Mouse (Mus musculus) CH12.LX (cell line): ENCODE results near the gene Catspere2. TPM values are rescaled to one million over a fixed set of nuclear protein-coding genes. Genes with fewer than 3 reads are reported as not detected.
"Not testable (repeated sequence)": the region's sequence is repeated elsewhere in the genome, so short reads cannot be mapped to it uniquely, and the experiment has no call there.

Source experiments
- DNase-seq: peaks from one replicate; pipeline ENCODE4 v3.0.0-alpha.2; 2013; ENCODE audit errors: extremely low read depth
- H3K27ac ChIP-seq: 2 replicates; pipeline ENCODE4 v1.5.1; 2012; ENCODE audit warnings: low read depth, mild to moderate bottlenecking, control low read depth, moderate library complexity; ENCODE audit not compliant: insufficient read depth
- H3K27me3 ChIP-seq: replicated peaks from 2 replicates; pipeline ENCODE3; 2012; ENCODE audit warnings: inconsistent platforms
- H3K36me3 ChIP-seq, 2 experiments: replicated peaks in 1 of 2; 2 replicates each; pipeline versions ENCODE3 to v1.6.1; 2012; ENCODE audit warnings: inconsistent platforms in 1 of 2, low read length in 1 of 2, mild to moderate bottlenecking in 1 of 2, mixed read lengths in 1 of 2, moderate library complexity in 1 of 2; ENCODE audit not compliant: control insufficient read depth in 1 of 2, insufficient read depth in 1 of 2
- H3K4me1 ChIP-seq, 2 experiments: 2 replicates each; pipeline ENCODE4 v1.6.1; 2012; ENCODE audit warnings: inconsistent platforms in 1 of 2, moderate library complexity in 1 of 2; ENCODE audit not compliant: insufficient read depth in 2 of 2, control insufficient read depth in 1 of 2
- H3K4me2 ChIP-seq: 2 replicates; pipeline ENCODE4 v1.6.1; 2012; ENCODE audit warnings: low read depth, mild to moderate bottlenecking, control low read depth; ENCODE audit not compliant: poor library complexity, insufficient read depth, severe bottlenecking
- H3K4me3 ChIP-seq, 3 experiments: fragments of 150-350 bp in 1 of 3; sonication (generic) in 1 of 3; replicated peaks in 1 of 3; 2 replicates each; pipeline versions ENCODE3 to v1.5.1; 2011 to 2012; ENCODE audit warnings: low read depth in 2 of 3, low read length in 2 of 3, mild to moderate bottlenecking in 2 of 3, moderate library complexity in 2 of 3, control low read depth in 1 of 3, improper control_type of control experiment in 1 of 3, inconsistent platforms in 1 of 3, mixed read lengths in 1 of 3; ENCODE audit not compliant: poor library complexity in 1 of 3
- H3K79me2 ChIP-seq: replicated peaks from 2 replicates; pipeline ENCODE4 v1.6.1; 2012; ENCODE audit warnings: mild to moderate bottlenecking, moderate library complexity; ENCODE audit not compliant: control insufficient read depth, poor library complexity, insufficient read depth, severe bottlenecking; ENCODE audit errors: extremely low read depth
- H3K9ac ChIP-seq: 2 replicates; pipeline ENCODE4 v1.6.1; 2012; ENCODE audit warnings: low read depth, mild to moderate bottlenecking, control low read depth, moderate library complexity; ENCODE audit not compliant: insufficient read depth
- H3K9me3 ChIP-seq: replicated peaks from 2 replicates; pipeline ENCODE3; 2012; ENCODE audit warnings: low read length, inconsistent platforms, mixed read lengths
- CTCF ChIP-seq, 2 experiments: IDR thresholded peaks in 1 of 2; conservative IDR thresholded peaks in 1 of 2; 2 replicates each; pipeline ENCODE4 v1.5.1; 2011 to 2012; ENCODE audit warnings: low read depth in 2 of 2, low read length in 2 of 2, improper control_type of control experiment in 1 of 2, inconsistent platforms in 1 of 2, mild to moderate bottlenecking in 1 of 2, moderate library complexity in 1 of 2
- RAD21 ChIP-seq: IDR thresholded peaks from 2 replicates; pipeline ENCODE4 v1.6.1; 2011; ENCODE audit warnings: low read depth, mild to moderate bottlenecking, low read length, improper control_type of control experiment, moderate library complexity
- dilution Hi-C: fragments of 300-500 bp; cut with MboI; formaldehyde crosslinking; loops from 2 replicates; pipeline ENCODE4 v1.14.3; 2020; ENCODE audit warnings: low sequenced_read_pairs; ENCODE audit not compliant: extremely low pct_unique_long_range_greater_than_20kb, extremely low pct_ligation_motif_present
- in situ Hi-C: fragments of 300-500 bp; cut with MboI; formaldehyde crosslinking; loops from 3 replicates; pipeline ENCODE4 v1.14.3; 2019; ENCODE audit warnings: low sequenced_read_pairs, low pct_ligation_motif_present, low pct_unique_long_range_greater_than_20kb, mixed read lengths
- polyA plus RNA-seq: library from polyadenylated mRNA; unstranded; fragments of >175 nt; gene quantifications from 2 replicates; pipeline ENCODE4 v1.2.1, GENCODE M21; 2012; ENCODE audit warnings: low read depth; ENCODE audit not compliant: insufficient read length
- total RNA-seq, 2 experiments: library from RNA; depleted of rRNA; stranded (reverse); fragments of 300-350 nt in 1 of 2; fragments of >200 nt in 1 of 2; gene quantifications; 2 replicates each; pipeline ENCODE4 v1.2.3; 2012 to 2014

The Catspere2 gene
- total and polyA plus RNA-seq, 3 experiments: not detected

GRCm38 (mm10) chr1:178072798-178073197 lies 89.6 kb downstream of the Catspere2 start:
- H3K4me3 ChIP-seq, H3K27ac ChIP-seq, H3K4me1 ChIP-seq, H3K36me3 ChIP-seq, in situ Hi-C loops, H3K9me3 ChIP-seq, H3K4me2 ChIP-seq, H3K27me3 ChIP-seq, H3K79me2 ChIP-seq, H3K9ac ChIP-seq, dilution Hi-C loops: not testable (repeated sequence)
- peak; percentile 21 for DNase-seq
- peak in 1 of 2 experiments; percentile 48; a peak in 2 of 4 replicates for TF ChIP-seq CTCF (conservative IDR thresholded peaks at IDR 0.05 in 1 of 2, IDR thresholded peaks at IDR 0.05 in 1 of 2; ENCODE audit: low read depth in 2 of 2, low read length in 2 of 2)
- peak; percentile 10 for TF ChIP-seq RAD21

- H3K27ac ChIP-seq, H3K27me3 ChIP-seq, in situ Hi-C loops, DNase-seq, H3K4me3 ChIP-seq, H3K36me3 ChIP-seq, H3K9me3 ChIP-seq, H3K4me1 ChIP-seq, H3K9ac ChIP-seq, H3K79me2 ChIP-seq, dilution Hi-C loops, H3K4me2 ChIP-seq: not testable (repeated sequence)
These were observed 114.6 kb downstream of the Catspere2 start for GRCm38 (mm10) chr1:178097865-178098264.

GRCm38 (mm10) chr1:178108514-178108913 lies 125.3 kb downstream of the Catspere2 start:
- H3K4me1 ChIP-seq, H3K36me3 ChIP-seq, H3K79me2 ChIP-seq, H3K4me2 ChIP-seq, in situ Hi-C loops, H3K27ac ChIP-seq, DNase-seq, H3K9me3 ChIP-seq, H3K4me3 ChIP-seq, H3K27me3 ChIP-seq, H3K9ac ChIP-seq, dilution Hi-C loops: not testable (repeated sequence)

GRCm38 (mm10) chr1:178122236-178122635 lies 139.0 kb downstream of the Catspere2 start:
- H3K79me2 ChIP-seq, in situ Hi-C loops, dilution Hi-C loops, H3K9ac ChIP-seq, H3K27me3 ChIP-seq, DNase-seq, H3K36me3 ChIP-seq, H3K4me3 ChIP-seq, H3K9me3 ChIP-seq, H3K4me1 ChIP-seq, H3K4me2 ChIP-seq, H3K27ac ChIP-seq: not testable (repeated sequence)
